Mouse (Mus musculus): Measurements from ENCODE around the gene Mroh7. TPM values are rescaled to one million over a fixed set of nuclear protein-coding genes. Genes with fewer than 3 reads are reported as not detected.
A peak's percentile ranks its signal among the peaks of the same experiment; 100 is the strongest.

Mroh7 gene
- total RNA-seq, 2 experiments from 2014 or later: 2.3 to 2.9 TPM

DNA sequence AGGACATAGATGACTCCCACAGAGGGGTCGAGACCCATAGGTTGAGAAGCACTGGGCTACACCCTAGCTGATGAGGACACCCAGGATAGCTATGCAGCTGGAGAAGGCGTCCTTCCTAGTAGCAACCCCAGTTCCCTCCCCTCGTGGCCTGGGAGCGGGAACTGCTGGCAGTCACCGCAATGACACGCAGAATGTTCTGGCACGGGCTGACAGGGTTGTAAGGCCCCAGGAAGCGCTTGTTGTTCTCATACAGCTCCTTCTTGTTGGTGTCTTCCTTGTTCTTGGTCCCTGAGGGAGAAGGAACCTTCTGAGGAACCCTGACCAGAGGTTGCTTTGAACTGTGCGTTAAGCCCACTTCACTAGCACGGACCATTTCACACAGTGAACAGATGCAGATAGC is 26.8 kb downstream of the Mroh7 start:
- intact Hi-C loops (cut with DNase I): loop anchor here (1.0 kb wide), 1 partner anchor 74 kb away; no protein-coding TSS in a partner anchor
- no peak for DNase-seq (ENCODE audit: low spot score in 2 of 2)

DNA sequence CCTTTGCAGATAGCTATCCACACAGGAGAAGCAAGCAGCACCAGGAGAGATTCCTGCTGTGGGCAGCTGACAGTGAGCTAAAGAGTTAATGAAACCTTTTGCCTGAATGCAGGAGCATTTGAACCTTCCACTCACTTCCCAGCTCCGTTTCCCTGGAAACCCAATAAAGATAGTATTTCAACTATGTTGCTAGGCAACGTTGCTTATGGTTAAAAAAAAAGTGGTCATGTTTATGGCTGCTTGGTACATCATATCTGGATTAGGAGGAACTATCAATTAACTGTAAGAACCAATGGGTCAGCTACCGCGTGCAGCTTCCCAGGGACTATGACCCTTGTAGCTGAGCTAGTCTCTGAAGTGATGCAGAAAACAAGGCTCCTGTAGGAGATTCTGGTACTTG is 29.9 kb downstream of the Mroh7 start:
- peak; percentile 36 to 63 for DNase-seq (ENCODE audit: low spot score in 2 of 2)
- intact Hi-C loops (cut with DNase I): no loop called here

DNA sequence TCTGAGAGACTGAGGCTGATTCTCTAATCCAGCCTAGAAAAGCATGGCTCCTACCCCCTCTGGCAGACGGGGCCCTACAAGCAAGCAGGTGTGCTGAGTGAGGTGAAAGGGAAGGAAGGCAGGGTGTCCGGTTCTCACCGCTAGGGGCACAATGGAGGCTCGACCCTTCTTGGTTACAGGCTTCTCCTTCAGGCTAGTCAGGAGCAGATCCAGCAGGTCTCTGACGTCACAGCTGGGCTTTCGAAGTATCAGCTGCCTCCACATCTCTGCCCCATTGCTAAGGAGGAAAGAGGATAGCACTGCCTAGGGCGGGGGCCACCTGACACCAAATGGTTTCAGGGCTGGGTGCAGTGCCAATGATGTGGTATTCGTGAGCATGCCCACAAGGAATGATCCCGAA is 30.7 kb downstream of the Mroh7 start:
- peak; percentile 26 to 55 for DNase-seq (ENCODE audit: low spot score in 2 of 2)
- intact Hi-C loops (cut with DNase I): no loop called here

DNA sequence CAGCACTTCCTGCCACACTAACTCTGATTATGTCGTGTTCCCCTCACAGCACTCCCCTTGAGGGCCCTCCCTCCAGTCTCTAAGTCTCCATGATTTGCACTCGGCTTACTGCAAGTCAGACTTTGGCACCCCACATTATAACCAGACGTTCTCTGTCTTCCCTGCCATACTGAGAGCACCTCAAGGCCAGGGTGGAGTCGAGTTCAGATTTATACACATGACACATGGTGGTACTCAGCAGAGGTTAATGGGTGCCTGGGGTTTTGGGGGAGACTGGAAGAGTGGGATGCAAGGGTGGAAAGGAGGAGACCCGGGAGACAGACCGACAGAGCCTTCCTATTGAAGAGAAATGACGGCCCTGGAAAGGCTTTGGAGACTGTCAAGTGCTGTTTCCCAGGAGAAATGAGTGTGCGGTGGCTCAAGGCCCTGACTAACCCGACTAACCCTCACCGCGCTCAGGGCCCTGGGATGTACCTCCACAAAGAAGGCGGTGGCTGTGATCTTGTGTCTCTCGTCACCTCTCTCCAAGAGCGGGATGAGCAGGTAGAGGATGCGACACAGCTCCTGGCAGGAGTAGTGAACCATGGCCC is 36.8 kb downstream of the Mroh7 start:
- DNase-seq (ENCODE audit: low spot score in 2 of 2): no peak
- intact Hi-C loops (cut with DNase I): no loop called here

DNA sequence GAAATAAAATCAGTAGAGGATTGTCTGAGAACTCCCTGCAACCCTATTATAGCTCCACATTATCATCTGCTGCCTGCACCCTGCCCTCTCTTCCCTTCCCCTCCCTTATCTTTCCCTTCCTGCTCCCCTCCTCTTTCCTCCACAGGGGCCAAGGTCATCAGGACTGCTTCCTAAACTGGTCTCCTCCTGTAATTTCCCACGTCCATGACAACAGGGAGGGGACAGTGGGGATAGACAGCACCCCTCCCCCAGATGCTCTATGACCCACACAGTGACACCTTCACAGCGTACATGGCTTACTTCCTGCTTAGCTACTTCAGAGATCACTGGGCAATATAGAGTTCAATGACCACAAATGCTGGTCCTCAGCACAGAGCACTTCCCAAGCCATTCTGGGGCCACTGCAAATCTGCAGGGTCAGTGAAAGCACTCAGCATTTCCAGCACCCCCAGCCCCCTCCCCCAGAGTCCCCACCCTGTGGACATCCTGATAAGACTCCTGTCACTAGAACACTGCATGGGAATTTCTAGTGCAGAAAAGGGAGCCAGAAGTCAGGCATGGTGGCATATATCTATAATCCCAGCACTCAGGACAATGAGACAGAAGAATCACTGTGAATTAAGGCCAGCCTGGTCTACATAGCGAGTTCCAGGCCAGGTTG is 42.0 kb downstream of the Mroh7 start:
- no peak for DNase-seq (ENCODE audit: low spot score in 2 of 2)
- intact Hi-C loops (cut with DNase I): no loop called here

DNA sequence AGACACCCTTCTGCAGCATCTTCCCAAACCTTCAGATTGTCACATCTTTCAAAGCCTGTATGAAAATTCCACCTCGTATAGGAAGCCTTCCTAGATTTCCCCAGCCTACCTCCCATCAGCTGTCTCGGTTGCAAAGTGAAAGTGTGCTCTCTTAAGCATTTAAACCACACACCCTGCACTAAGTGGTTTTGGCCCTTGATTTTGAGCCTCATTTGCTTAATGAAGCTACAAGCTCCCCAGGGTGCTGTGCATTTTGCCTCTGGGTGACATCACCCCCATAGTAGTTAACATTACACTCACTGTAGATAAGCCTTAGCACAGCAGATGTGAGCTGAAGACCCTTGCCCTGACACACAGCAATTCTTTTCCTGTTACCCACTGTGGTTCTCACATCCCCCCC is 49.8 kb downstream of the Mroh7 start:
- intact Hi-C loops (cut with DNase I): no loop called here
- no peak for DNase-seq (ENCODE audit: low spot score in 2 of 2)

DNA sequence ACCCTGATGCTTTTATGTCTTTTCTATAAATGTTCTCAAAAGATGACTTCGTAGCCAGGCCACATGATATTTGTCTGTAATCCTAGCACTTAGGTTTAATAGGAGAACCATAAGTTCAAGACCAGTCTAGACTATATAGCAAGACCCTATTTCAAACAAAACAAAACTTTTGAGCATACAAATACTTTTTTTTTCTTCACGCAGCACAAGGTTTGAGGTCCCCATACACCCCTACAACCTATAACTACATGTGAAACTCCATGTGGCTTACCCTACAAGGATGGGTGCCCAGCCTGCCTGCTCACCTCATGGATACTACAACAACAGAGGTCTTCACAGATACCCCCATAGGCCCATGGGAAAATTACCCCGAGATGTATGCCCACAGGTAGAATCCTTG is 51.6 kb downstream of the Mroh7 start:
- DNase-seq (ENCODE audit: low spot score in 2 of 2): no peak
- intact Hi-C loops (cut with DNase I): loop anchor here (2.0 kb wide), 1 partner anchor 28 kb away; the partner anchor contains the start of gene Pars2

DNA sequence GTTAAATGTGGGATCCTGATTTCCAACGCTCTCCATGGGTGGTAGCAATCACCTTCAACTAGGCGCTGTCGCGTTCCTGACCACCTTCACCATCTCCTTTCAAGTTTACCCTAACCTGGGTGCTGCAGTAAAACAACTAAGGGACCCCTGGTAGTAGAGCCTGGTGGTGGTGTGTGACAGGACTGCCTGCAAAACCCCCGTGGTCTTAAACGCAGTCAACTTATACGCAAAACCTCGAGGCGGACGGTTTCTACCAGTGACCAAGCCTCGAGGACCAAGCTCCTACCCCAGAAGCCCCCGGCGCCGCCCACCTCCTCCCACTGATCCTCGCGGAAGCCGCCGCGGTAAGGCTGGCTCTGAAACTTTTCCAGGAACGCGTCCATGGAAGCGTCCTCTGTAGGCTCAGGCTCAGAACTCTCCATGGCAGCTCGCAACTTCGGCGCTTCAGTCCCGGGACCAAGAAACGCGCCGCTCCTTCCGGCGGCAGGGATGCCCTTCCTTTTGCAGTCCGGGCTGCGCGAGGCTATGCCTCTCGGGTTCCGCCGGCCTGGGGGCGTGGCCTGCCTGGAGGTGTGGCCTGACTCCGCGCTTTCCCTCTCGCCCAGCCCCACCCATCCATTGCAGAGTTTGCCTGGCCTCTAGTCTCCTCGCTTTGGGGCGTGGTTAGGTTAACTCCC is 52.1 kb downstream of the Mroh7 start, which contains the start of gene Ttc4:
TSS of gene Ttc4 (minus strand) at position 503 of the 677 bp plus-strand sequence.
- DNase-seq (ENCODE audit: low spot score in 2 of 2): peak; percentile 81 to 86
- intact Hi-C loops (cut with DNase I): loop anchor here (2.0 kb wide), 1 partner anchor 28 kb away; the partner anchor contains the start of gene Pars2

DNA sequence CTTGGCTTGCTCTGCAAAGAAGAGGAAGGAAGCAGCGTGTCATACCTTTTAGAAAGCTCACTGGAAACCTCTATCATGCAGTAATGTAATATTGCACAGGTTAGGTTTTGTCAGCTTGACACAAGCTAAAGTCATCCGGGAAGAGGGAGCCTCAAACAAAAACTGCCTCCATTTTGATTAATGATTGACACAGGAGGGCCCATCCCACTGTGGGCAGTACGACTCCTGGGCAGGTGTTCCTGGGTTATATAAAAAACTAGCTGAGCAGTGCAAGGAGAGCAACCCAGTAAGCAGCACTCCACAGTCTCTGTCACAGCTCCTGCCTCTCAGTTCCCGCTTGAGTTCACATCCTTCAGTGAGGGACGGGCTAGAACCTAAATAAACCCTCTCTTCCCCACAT is 54.0 kb downstream of the Mroh7 start:
- intact Hi-C loops (cut with DNase I): no loop called here
- no peak for DNase-seq (ENCODE audit: low spot score in 2 of 2)

DNA sequence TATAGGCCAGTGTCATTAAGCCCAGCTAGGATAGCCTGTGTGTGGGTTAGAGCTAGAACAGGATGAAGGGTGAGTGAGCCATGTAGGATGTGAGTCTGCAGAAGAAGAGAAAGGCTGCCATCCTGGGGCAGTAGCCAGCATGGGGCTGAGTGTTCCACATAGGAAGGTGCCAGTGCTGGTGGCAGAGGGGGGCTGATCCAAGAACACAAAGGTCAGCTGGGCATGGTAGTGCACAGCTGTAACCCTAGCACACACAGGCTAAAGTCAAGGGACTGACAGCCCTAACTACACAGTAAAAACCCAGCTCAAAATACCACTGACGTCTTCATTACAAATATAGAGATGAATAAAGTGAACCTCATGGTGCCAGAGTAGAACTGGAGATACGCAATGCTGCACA is 64.2 kb downstream of the Mroh7 start:
- no peak for DNase-seq (ENCODE audit: low spot score in 2 of 2)
- intact Hi-C loops (cut with DNase I): no loop called here

DNA sequence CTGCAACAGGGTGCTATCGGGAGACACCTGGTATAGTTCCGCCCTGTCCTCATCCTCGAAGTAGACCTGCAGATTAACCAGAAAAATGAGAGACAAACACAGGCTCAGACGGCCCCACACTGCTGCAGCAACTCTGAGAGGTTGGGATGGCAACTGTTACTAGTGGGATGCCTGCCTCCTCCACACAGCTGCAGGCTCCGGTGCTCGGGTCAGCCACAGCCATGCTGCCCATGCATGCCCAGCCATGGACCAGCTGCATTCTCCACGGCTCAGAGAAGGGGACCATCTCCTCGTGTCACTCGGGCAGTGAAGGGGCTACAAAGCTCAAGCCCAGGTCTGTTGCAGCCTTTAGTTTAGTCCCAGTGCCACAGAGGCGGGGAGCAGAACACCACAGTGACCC is 65.1 kb downstream of the Mroh7 start:
- intact Hi-C loops (cut with DNase I): no loop called here
- no peak for DNase-seq (ENCODE audit: low spot score in 2 of 2)

DNA sequence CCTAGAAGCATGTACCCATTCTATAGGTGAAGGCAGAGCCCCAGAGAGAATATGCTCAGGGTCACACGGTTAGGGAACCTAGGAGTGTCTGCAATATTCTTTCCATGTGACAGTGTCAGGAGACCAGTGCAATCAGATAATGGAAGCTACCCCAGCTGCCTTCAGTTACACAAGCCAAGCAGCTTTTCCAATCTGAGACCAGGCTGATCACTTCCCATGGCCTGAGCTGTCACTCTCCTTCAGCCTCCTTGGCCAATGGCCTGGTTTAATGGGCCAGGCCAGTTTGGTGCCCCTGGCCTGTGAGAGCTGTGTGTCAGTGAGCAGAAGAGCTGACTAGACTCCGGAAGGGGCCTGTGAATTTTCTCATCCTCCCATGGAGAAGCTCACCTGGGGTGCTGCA is 65.5 kb downstream of the Mroh7 start:
- intact Hi-C loops (cut with DNase I): no loop called here
- no peak for DNase-seq (ENCODE audit: low spot score in 2 of 2)

DNA sequence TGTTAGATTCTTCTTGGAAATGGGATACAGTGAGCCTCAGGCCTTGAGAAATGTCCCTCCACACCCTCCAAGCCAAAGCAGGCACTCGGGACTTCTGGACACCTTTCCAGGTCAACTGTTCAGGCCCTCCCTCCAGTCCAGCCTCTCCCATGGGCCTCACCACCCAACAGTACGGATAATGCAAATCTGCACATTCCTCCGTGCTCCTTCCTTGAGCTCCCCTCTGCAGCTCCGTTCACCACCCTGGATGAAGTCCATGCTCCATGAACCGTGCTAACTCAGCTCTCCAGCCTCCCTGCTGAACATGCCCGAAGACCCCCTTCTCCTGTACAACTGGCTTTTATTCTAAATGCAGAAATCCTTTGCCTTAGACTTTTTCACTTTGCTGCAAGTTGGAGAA is 66.0 kb downstream of the Mroh7 start:
- intact Hi-C loops (cut with DNase I): no loop called here
- no peak for DNase-seq (ENCODE audit: low spot score in 2 of 2)

DNA sequence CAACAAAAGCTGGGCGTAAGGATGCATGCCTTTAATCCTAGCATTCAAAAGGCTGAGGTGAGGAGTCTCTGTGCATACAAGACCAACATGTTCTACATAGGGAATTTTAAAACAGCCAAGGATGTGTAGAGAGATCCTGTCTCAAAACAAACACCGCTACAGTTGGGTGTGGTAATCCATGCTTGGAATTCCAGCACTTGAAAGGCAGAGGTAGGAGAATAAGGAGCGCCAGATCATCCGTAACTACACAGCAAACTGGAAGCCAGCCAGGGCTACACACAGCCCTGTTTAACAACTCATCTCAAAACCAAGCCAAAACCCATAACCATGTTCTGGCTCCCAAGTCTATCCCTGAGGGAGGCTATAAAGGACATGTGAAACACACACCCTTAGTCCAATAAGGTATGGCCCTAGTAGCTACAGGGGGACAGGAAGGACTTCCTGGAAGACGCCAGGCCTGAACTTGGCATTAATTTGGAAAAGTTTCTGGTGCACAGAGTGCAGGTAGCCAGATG is 66.7 kb downstream of the Mroh7 start:
- no peak for DNase-seq (ENCODE audit: low spot score in 2 of 2)
- intact Hi-C loops (cut with DNase I): no loop called here

DNA sequence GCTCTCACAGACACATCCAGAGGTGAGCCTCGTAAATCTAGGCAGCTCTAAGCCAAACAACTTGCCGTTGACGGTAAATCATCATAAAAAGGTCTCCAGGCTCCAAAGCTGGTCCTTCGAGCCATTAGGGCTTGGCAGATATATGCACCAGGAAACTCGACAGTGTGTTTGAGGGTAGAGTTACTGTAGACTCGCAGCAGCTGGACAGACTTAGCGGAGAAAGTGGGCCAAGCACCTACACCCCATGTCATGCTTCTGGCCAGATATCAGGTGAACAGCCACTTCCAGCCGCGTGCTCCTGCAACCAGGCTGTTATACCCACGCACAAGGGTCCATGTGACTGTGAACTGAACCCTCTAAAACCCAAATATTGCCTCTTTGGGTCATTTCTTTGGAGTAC is 75.0 kb downstream of the Mroh7 start:
- intact Hi-C loops (cut with DNase I): no loop called here
- no peak for DNase-seq (ENCODE audit: low spot score in 2 of 2)

DNA sequence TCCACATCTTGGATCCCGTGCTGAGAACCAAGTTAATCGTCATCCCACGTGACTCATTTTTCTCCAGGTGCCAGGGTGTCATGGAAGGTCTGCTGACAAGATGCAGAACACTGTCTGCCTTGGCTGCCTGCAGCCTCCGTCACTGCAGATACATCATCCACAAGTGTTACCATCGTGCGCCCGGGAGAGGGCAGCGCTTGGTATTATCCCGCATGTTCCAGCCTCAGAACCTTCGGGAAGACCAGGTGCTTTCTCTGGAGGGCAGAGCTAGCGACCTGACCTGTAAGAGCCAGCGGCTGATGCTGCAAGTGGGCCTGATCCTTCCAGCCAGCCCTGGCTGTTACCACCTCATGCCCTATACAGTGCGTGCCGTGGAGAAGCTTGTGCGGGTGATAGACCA is 77.7 kb downstream of the Mroh7 start:
- intact Hi-C loops (cut with DNase I): no loop called here
- no peak for DNase-seq (ENCODE audit: low spot score in 2 of 2)

DNA sequence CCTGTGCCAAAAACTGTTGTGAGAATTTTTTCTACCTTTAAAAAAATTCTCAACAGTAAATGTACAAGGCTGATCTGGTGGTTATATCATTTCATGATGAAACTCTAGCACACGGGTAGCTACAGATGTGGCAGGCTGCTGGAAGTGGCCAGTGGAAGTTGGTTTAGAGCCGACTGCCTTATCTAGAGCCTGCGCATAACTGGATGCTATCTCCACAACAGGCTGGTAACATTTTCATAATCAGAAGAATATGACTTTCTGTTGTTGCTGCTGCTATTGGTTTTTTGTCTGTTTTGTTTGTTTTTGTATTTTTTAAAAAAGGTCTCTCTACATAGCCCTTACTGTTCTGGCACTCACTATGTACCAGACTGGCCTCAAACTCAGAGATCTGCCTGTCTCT is 78.2 kb downstream of the Mroh7 start:
- no peak for DNase-seq (ENCODE audit: low spot score in 2 of 2)
- intact Hi-C loops (cut with DNase I): no loop called here

DNA sequence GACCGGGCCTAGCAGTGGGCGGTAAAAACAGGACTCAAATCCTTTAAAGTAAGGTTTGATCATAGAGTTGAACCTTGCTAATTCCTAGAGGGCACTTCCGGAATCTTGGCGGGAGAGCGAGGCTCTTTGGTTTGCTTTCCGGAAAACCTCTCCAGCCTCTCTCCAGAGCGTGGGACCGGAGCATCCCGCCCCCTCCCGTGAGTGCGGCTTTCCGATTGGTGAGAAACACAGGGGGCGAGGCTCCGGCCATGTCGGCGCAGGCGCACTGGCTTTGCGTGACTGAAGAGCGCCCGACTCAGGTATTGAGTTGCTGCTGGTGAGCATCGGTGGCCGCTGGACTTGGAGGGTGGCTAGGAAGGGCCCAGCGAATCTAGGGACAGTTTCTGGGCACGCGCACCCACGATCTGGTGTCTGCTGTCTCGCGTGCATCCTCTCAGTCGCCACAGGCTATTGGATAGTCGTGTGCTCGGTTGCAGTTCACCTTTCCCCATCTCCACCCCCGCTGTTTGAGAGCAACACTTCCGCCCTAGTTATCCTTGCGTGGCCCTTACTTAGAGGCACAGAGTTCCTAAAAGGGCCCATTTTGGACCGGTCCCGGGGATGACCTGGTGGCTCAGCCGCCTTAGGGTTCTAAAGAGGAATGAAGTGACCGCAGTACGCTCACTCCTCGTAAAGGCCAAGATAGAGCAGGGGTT is 79.7 kb downstream of the Mroh7 start, which contains the start of gene Pars2:
TSS of gene Pars2 (plus strand) at position 237 of the 695 bp plus-strand sequence.
- peak; percentile 96 to 99 for DNase-seq (ENCODE audit: low spot score in 2 of 2)
- intact Hi-C loops (cut with DNase I): loop anchor here (2.0 kb wide), 1 partner anchor 28 kb away; the partner anchor contains the start of gene Ttc4

DNA sequence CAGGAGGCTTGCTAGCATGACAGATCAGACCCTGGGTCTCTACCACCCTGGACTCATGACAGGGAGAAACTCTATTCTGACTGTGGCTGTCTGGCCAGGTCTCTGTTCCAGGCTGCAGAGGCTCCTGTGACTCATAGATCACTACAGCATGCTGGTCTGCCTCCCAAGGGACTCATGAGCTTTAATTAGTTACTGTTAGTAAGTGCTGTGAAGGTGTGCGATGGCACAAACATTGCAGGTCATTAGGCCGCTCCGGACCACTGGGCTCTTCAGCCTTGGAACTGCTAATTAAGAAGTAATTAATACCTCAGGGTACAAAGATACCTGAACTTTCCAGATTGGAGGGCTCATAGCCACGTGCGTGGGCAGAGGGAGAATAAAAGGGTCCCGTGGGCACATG is 83.6 kb downstream of the Mroh7 start:
- no peak for DNase-seq (ENCODE audit: low spot score in 2 of 2)
- intact Hi-C loops (cut with DNase I): no loop called here

DNA sequence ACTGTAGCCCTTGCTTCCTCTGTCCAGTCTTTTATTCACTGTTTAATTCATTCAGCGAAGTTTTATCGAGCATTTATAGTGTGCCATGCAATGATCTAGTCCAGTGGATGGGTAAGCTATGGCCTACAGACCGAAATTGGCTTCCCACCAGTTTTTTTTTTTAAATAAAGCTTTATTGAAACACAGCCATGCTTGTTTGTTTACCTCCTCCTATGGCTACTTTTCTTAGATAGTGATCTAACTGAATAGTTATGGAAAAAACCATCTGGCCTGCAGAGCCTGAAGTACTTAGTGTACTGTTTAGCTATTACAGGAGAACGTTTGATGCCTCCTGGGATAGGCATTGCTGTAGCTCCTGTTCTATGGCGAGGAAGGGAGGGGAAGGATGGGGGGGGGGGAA is 84.9 kb downstream of the Mroh7 start:
- intact Hi-C loops (cut with DNase I): no loop called here
- no peak for DNase-seq (ENCODE audit: low spot score in 2 of 2)

Measured in left cerebral cortex, postnatal 25 days (tissue).